Comparison of ENCODE assay signal across 8 mouse cellular contexts in the genomic region with DNA sequence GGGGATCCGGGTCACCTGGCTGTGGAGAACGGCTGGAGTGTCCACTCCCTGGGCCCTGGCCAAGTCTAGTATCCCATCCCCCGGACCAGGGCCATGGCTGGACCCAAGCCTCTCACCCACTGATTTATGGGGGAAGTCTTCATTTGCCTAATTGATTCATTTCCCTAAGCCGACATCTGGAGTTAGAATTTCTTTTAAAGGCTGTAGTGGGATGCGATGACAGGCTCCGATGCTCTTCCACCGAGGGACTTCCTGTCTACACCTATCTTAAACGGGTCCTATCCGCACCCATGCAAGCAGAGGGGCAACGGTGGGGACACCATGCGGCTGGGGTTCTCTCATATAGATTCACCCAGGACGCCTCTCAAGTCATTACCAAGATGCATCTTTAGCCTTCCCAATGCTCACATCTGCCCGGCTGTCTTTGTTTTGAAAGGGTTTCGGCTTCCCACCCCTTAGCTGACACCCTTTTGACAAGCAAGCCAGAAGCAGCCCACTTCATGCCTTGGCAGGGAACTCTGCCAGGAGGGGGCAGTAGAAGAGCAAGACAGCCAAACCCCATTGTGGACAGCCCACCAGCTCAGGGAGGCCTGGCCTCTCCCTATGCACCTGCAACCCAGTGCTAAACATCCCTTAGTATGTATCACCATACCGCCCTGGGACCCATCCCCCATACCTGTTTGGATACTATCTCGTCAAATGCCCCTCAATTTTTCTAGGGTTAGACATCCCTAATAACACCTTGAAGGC.
DNase-seq lines count a peak whose midpoint lies in the region.

No protein-coding gene starts in this region.

- DNase-seq in testis, postnatal 10 days (ENCODE audit: low spot score), result peak; percentile 71
- DNase-seq in testis, postnatal 14 days (ENCODE audit: low spot score), result no peak
- peak; percentile 47 to 62 for DNase-seq in cerebellum, postnatal 4 days (ENCODE audit: low spot score in 2 of 2)
- DNase-seq in frontal cortex, postnatal 25 days (ENCODE audit: low spot score in 2 of 2), result peak; percentile 28 to 36
- peak; percentile 67 to 73 for DNase-seq in layer of hippocampus, postnatal 10 days (ENCODE audit: low spot score in 2 of 2)
- peak; percentile 44 for DNase-seq in lung, postnatal 36 days
- peak; percentile 61 for DNase-seq in right cerebral cortex, postnatal 4 days
- no peak for DNase-seq in c-Kit-positive CD71-positive TER-119-positive erythroid progenitor cells, embryonic 14.5 days (ENCODE audit: low spot score)

Comparison
In these comparisons a context has a peak if more than half of its experiments do, and no peak if none do; other contexts are left out.
1. DNase-seq: peak in testis, postnatal 10 days (single experiment), cerebellum, postnatal 4 days (2 of 2), frontal cortex, postnatal 25 days (2 of 2), layer of hippocampus, postnatal 10 days (2 of 2), lung, postnatal 36 days (single experiment) and right cerebral cortex, postnatal 4 days (single experiment); none in testis, postnatal 14 days (single experiment) and c-Kit-positive CD71-positive TER-119-positive erythroid progenitor cells, embryonic 14.5 days (single experiment).